Mouse (Mus musculus): ENCODE data around the gene Hist1h2bl.

- TF ChIP-seq CTCF (conservative IDR thresholded peaks at IDR 0.05; ENCODE audit: insufficient read depth, insufficient read length, low read depth, low read length) = no peak
- TF ChIP-seq POLR2A (IDR thresholded peaks at IDR 0.05; ENCODE audit: low read depth, low read length) = no peak
Observed at GRCm38 (mm10) chr13:21718381-21719080, 2.6 kb upstream of the Hist1h2bl start.

All from kidney, adult 2 months (tissue).